8 mouse cellular contexts compared by ENCODE assay signal in genomic region chr7:112741790-112742189, GRCm38 (mm10).
A peak's percentile ranks its signal among the peaks of the same experiment; 100 is the strongest.
DNase-seq lines count a peak whose midpoint lies in the region; ATAC-seq lines count a peak whose summit lies in the region.

No protein-coding gene starts in this region.

- H3K4me3 ChIP-seq in hindbrain, embryonic 11.5 days (ENCODE audit: low read depth, low read length): no peak overlapping the region
- H3K4me3 ChIP-seq in midbrain, embryonic 13.5 days (replicated peaks): no peak overlapping the region

- no peaks in the 10 kb centered on the region for H3K36me3 ChIP-seq in hindbrain, embryonic 11.5 days (ENCODE audit: control insufficient read depth, insufficient read depth, low read length)
- no peaks in the 10 kb centered on the region for H3K36me3 ChIP-seq in midbrain, embryonic 13.5 days

- H3K27ac ChIP-seq in hindbrain, embryonic 11.5 days (ENCODE audit: low read depth, low read length): peak overlapping the region; percentile 48
- peak overlapping the region; percentile 37 for H3K27ac ChIP-seq in midbrain, embryonic 13.5 days

- WGBS in hindbrain, embryonic 11.5 days: 17% methylated on average over 12 of the region's 12 CpGs
- WGBS in midbrain, embryonic 13.5 days: 17% methylated on average over 12 of the region's 12 CpGs

- ATAC-seq in hindbrain, embryonic 11.5 days (ENCODE audit: low FRiP score): peak; percentile 39
- ATAC-seq in midbrain, embryonic 13.5 days: no peak
- no peak for ATAC-seq in erythroblast, adult 5-6 weeks (replicated peaks; ENCODE audit: low FRiP score, poor library complexity, severe bottlenecking)

- peak; percentile 62 for DNase-seq in embryo, embryonic 10 days (ENCODE audit: low spot score)
- DNase-seq in embryo, embryonic 9.5 days (ENCODE audit: extremely low spot score): no peak
- peak; percentile 53 for DNase-seq in embryo, embryonic 10.5 days (ENCODE audit: low spot score)
- peak; percentile 43 for DNase-seq in hindbrain, embryonic 11.5 days (ENCODE audit: low spot score)
- no peak for DNase-seq in ovary, postnatal 36 days (ENCODE audit: low spot score)
- no peak for DNase-seq in urinary bladder, adult 2 months (ENCODE audit: low spot score)

- H3K4me2 ChIP-seq in hindbrain, embryonic 11.5 days (replicated peaks; ENCODE audit: low read depth, low read length): no peak overlapping the region; the same call in 1 of the 2 replicates
- H3K4me2 ChIP-seq in midbrain, embryonic 13.5 days (replicated peaks): peak overlapping the region; percentile 8; the same call in 1 of the 2 replicates

- no peaks in the 10 kb centered on the region for H3K9me3 ChIP-seq in hindbrain, embryonic 11.5 days (ENCODE audit: control insufficient read depth, low read length)
- H3K9me3 ChIP-seq in midbrain, embryonic 13.5 days: no peaks in the 10 kb centered on the region

- no peak overlapping the region for H3K9ac ChIP-seq in hindbrain, embryonic 11.5 days (ENCODE audit: low read depth, low read length)
- H3K9ac ChIP-seq in midbrain, embryonic 13.5 days (replicated peaks): no peak overlapping the region

- H3K27me3 ChIP-seq in hindbrain, embryonic 11.5 days (ENCODE audit: control insufficient read depth, insufficient read depth, low read length): no peaks in the 10 kb centered on the region
- H3K27me3 ChIP-seq in midbrain, embryonic 13.5 days: no peaks in the 10 kb centered on the region

- H3K4me1 ChIP-seq in hindbrain, embryonic 11.5 days (replicated peaks; ENCODE audit: control insufficient read depth, insufficient read depth, low read length): peaks cover 26% of the 10 kb centered on the region
- peaks cover 49% of the 10 kb centered on the region for H3K4me1 ChIP-seq in midbrain, embryonic 13.5 days (replicated peaks)

Comparison
In these comparisons a context has a peak if more than half of its experiments do, and no peak if none do; other contexts are left out.
1. DNase-seq: peak in embryo, embryonic 10 days (single experiment), embryo, embryonic 10.5 days (single experiment) and hindbrain, embryonic 11.5 days (single experiment); none in embryo, embryonic 9.5 days (single experiment), ovary, postnatal 36 days (single experiment) and urinary bladder, adult 2 months (single experiment).